Mouse (Mus musculus) naive thymus-derived CD4-positive, alpha-beta T cell, adult 2 months (primary cell): ENCODE data around the gene Slc9a1.

Source experiments
- DNase-seq: peaks from one replicate; pipeline ENCODE4 v3.0.0-alpha.2; 2011; ENCODE audit warnings: low read depth

Slc9a1 gene

DNA sequence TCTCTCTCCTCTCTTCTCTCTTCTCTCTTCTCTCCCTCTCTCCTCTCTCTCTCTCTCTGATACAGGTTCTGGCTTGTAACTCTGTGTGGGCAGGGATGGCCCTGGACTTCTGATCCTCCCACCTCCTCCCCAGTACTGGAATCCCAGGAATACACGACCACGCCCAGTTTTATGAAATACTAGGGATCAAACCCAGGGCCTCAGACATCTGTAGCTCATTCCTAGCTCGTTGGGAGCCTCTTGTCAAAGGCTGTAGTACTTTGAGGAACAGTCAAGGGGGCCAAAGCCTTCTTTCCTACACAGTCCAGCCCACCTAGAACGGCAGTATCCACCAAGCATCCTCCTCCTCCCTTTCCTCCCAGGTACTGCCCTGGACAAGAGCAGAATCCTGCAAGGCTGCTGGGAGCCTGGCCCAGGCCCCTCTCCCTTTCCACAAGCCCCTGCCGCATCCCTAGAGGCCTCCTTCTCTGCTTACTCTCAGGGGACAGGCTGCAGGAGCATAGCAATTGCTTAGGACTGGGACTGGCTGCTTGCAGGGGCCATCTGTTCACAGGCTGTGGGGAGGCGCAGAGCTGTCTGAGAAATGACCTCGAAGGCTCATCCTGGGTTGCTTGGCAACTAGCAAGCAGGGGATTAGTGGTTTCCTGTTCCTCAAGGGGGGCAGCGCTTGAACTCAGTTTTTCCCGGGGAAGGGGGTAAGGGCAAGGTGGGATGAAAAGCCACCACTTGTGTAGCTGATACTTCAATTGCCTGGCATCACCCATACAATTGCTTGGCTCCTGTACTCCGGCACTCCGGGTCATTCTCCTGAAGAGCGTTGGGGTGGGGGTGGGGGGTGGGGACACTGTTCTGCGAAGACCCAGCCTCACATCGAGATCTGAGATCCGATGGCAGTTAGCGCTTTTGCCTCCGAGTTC lies 70.2 kb downstream of the Slc9a1 start:
- no peak for DNase-seq

DNA sequence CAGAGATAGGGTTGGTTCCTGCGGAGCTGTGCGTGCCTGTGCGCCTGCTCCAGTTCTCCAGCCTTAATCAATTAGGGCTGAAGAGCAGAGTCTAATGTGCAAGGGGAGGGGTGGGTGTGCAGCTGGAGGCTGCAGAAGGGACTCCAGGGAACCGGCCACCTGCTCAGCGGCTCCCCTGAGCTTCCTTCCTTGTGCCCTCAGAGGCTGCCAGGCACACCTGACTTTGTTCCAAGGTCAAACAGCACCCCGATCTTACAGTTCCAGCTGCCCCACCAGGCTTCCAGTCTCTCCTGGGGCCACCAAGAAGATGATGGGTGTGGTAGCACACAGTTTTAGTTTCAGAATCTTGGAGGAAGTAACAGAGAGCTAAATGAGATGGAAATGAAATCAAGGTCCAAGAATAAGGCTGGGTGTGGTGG lies 70.9 kb downstream of the Slc9a1 start:
- DNase-seq = no peak

DNA sequence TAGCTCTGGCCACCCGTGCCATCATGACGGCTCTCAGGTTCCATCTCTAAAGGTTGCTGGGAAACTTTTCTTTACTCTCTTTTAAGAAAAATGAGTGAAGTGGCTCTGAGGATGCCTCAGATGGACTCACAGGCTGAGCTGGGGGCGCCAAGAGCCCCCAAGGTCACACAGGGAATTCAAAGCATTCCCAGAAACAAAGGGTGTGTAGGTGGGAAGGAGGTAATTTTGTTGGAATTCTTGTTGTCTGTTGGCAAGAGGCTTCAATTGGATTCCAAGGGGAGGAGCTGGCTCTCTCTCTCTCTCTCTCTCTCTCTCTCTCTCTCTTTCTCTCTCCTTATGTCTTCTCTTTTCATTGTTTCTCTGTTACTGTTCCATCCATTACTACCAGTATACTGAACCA lies 72.7 kb downstream of the Slc9a1 start:
- no peak for DNase-seq

DNA sequence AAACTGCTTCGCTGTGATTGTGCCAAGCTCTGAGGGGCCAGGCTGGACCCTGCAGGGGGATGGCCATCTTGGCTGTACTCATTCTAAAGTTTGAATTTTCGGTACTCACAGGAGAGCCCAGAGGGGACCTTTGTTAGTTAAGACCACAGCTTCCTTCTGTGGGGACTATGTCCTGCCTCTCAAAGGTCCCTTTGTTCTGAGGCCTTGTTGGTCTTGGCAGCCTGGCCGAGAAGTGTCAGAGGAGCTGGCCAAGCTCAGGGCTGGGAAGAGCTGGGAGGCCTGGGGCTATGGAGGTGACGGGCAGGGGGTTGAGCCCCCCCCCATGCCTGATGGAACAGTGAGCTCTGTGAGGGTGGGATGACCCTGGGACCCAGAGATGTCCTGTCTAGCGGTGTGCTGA lies 73.6 kb downstream of the Slc9a1 start:
- no peak for DNase-seq

DNA sequence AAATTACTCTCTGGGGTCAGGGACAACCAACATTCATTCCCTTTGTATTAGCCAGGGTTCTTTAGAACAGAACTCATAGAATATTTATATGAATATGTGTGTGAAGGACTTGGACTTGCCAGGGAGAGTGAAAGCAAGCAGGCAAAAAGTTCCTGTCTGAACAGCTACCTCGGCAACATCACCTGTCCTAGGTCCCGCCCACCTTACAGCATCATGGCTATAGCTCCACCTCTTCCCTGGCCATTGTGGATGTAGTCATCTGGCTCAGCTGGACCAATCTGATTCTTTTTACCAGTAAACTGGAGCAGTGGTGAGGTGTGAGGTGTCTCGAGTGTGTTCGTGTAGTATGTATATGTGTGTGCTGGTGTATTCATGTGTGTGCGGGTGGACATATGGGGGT lies 76.2 kb downstream of the Slc9a1 start:
- DNase-seq = no peak

DNA sequence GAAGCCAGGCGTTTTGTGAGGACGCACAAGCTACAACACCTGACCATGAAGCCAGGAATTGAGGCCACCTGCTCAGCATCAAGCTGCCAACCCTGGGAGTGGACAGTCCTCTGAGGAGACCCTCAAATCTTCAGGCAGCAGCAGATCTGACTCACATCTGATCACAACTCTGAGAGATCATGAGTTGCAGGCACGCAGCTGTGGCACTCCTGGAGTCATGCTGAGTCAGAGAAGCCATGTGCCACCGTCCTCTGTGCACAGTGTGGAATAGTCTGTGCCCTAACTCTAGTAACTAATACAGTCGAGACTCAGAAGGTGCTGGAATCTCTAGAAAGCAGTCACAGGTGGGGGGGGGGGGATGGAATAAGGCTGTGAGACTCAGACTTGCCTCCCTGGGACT lies 77.9 kb downstream of the Slc9a1 start:
- no peak for DNase-seq

DNA sequence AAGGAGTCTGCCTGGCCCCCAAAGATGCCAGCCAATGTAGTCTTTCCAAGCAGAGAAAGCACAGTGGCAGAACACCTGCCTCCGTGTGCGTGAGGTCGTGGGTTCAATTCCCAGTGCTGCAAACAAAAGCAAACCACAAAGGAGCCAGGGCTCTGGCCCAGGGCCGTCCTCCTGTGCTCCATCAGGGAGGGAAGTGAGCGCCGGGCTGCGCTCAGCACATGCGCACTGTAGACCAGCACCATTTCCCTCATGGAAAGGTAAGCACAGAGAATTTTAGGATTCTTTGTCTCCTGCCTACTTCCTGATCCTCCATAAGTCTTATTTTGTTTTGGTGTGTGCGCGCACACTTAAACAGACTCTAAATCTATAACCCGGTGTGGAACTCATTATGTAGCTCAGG lies 78.5 kb downstream of the Slc9a1 start:
- DNase-seq = no peak

DNA sequence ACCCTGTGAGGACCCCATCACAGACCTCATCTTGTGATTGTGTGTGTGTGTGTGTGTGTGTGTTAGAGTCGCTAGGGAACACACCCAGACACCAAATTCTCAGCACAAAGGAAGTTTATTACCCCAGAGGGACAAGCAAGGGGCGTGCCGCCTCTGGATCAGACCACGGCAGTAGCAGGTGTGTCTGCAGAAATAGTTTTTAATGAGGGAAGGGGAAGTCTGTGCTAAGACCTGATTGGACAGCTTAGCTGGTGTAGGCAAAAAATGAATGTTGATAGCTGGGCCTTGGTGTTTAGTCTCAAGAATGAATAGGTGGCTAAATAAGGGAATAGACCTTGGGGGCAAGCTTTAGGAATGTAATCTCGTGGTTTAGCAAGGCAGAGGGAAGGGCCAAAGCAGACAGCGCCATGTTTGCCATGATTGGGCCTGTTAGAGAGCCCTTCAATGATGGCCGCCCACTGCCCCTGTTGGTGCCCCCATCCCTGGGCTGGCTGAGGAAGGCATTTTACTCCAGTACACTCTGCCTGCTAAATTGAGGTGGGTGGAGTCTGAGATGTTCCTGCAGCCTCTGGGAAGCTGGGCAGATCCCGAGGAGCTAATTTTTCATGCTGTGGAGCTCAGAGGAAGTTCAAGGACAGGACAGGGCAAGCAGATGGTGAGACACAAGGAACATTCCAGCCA lies 79.3 kb downstream of the Slc9a1 start:
- no peak for DNase-seq

DNA sequence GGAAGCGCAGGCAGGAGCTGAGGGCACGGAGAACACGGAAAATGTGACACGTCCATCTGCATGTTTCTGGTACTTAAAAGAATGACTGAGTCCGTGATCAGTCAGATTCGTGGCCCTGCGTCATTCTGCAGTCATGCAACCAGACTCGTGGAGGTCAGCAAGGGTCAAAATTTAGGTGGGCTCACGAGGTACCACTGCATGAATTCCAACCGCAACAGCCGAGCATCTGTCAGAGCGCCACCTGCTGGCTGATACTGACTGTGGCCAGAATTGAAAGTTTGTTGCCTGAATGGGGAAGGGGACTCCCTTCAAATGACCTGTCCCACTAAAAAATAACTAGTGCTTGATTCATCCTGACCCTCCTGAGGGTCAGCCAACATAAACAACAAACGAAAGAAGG lies 80.2 kb downstream of the Slc9a1 start:
- DNase-seq = peak; percentile 70

DNA sequence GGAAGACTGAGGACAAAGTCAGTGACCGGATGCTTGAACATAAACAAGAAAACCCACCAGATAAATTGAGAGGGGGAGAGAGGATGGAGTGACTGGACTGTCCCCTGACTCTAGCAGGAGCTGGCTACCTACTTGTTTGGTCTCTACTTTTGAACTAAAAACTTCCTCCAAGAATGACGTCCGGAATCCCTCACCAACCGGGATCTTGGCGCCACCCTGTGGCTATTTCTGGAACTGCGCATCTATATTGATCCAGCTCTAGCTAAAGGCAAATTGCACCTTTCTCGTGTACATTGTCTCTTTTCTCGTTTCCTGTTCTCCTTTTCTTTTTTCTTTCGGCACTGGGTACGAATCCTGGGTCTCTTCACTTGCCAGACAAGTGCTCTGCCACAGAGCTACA lies 82.0 kb downstream of the Slc9a1 start:
- peak; percentile 87 for DNase-seq

DNA sequence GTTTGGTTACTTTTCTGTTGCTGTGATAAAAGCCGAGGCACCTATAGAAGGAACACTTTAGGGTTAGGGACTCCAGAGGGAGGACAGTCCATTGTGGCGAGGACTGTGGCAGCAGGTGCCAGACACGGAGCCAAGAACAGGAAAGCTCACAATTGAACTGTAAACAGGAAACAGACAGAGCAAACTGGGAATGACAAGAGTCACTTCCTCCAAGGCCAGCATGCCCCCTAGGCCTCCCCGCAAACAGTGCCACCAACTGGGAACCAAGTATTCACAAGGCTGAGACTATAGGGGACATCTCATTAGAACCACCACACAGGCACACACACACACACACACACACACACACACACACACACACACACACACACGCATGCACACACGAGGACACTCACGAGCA lies 82.9 kb downstream of the Slc9a1 start:
- no peak for DNase-seq

DNA sequence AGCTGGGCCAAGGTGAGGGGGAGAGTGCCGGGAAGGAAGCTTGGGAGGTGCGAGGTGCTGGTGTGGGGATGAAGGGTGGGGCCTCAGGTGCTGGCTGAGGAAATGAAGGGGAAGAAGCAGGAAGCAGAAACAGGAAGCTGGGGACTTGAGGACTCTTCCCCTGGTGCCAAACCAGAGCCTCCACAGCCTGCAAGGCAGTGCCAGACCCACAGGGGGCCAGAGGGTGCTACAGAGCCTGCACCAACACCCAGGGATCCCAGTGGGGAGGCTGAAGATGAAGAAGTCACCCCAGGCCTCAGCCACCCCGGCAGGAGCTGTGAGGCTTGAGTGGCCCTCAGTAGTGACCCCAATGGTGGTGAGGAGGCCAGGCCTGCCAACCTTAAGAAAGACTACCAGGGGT lies 88.5 kb downstream of the Slc9a1 start:
- no peak for DNase-seq

DNA sequence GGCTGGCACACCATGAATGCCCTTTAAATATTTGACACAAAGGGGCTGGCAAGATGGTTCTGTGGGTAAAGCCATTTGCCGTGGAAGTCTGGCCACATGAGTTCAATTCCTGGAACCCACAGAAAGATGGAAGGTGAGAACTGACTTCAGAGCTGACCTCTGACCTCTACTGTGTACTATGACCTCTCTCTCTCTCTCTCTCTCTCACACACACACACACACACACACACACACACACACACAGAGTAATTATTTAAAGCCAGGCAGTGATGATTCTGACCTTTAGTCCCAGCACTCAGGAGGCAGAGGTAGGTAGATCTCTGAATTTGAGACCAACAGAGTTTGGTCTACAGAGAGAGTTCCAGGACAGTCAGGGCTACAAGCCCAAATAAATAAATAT lies 90.5 kb downstream of the Slc9a1 start:
- no peak for DNase-seq

DNA sequence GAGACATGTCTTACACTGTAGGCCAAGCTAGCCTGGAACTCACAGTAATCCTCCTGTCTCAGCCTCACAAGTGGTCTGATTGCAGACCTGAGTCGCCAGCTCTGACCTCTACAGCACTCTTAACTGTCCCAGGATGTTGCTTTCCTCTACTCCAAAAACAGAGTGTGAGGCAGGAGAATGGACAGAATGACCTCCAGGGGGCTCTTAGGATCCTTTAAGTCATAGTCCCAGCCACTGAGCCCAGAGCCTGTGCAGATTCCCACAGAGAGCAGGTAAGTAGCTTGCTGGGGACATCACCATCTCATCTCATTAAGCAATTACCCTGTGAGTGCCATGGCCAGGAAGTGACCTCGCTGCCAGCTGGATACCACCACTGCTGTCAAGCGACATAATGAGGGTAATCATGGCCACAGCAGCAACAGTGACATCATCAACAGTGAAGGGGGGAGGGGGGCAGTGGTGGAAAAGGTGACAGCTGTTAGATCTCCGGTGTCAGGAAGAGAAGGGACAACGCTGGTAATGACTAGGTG lies 91.4 kb downstream of the Slc9a1 start:
- no peak for DNase-seq

DNA sequence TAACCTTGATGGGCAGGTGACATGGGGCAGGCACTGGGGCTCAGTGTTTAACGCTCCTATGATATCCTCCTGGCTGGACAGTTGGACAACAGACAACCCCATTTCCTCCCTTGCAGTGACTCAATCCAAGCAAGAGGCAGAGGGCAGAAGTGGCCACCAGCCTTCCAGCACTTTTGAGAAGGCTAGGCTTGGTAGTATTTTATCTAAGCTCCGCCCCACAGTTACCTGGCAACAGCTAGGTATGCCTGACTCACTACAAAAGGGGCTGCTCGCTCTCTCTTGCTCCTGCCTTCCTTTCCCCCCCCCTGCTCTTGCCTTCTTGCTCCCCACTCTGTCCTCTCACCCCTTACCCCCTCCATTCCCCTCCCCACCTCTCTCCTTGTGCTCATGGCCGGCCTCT lies 91.9 kb downstream of the Slc9a1 start:
- DNase-seq = no peak

DNA sequence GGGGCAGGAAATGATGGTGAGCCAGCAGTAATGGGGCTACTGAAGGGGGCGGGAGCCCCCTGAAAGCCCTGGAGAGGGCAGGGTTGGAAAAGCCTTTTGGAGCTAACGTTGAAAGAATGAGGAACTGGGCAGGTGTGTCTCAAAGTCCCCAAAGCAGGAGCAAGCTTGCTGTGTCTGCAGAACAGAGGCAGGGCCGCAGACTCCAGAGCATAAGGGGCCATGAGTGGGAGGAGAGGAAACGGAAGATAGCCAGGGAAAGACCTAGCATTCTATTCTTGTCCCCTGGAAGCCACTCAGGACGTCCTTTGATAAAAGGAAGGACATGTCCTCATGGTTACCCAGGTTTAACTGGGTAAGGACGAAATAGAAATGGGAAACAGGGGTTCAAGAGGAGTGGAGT lies 93.7 kb downstream of the Slc9a1 start:
- no peak for DNase-seq

DNA sequence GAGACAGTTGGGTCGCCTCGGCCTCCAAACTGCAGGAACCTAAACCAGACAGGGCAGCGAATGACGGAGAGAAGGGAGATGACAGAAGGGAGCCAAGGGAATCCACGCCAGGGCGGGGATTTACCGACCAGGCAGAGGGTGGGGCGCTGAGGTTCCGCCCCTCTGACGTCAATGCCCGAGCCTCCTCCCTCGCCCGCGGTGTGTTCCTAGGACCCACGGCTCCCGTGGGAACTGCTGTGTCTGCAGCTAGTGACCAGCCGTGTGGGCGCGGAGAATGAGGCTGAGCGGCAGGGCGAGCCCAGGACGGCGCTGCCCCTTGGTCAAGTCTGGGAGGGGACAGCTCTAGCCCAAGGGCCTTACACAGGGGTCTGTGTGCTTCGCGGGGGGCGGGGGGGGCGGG lies 98.6 kb downstream of the Slc9a1 start:
- DNase-seq = peak; percentile 52

DNA sequence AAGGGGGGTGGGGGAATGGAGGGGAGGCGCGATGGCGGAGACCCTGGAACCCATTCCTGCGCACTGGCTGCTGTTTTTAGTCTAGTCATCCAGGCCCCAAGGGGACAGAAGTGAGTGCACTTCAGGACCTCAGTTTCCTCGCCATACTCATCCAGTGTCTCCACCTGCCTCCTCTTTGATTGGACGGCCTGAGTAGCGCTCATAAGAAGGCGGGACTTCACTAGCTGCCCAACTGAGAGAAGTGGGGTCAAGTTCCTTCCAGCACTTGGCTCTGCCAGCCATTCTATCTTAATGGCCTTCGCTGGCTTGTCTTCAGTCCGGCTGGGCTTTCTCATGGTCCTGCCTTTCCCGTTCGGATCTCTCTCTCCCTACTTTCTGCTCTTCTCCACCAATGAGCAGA lies 99.6 kb downstream of the Slc9a1 start:
- DNase-seq = no peak

DNA sequence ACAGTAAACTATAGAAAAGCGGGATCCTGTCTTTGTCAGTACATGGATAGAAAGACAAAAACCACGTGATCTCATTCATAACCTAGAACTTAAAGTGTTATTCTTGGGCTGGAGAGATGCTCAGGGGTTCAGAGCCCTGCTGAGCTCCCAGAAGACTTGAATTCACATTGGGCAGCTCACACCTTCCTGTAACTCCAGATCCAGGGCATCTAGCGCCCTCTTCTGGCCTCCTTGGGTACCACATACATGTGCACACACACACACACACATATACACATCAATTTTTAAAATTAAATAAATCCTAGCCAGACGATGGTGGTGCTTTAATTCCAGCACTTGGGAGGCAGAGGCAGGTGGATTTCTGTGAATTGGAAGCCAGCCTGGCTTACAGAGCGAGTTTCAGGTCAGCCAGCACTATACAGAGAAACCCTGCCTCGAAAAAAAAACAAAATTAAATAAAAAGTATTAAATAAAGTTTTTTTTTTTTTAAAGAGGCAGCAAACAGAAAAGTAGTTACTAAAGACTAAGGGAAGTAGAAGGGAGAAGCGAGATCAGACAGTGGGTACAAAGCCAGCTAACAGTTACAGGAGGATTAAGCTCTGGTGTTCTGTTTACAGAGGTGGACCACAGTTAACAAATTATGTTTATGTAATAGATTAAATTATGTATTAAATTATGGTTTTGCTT lies 101.8 kb downstream of the Slc9a1 start:
- no peak for DNase-seq
